Mouse (Mus musculus) MEL (cell line): ENCODE data around the gene Zbtb8os. TPM values are rescaled to one million over a fixed set of nuclear protein-coding genes. Genes with fewer than 3 reads are reported as not detected.

ENCODE experiments used
- DNase-seq: peaks from one replicate; pipeline ENCODE4 v3.0.0; 2011; ENCODE audit warnings: low read depth, low spot score
- H3K27ac ChIP-seq: 2 replicates; pipeline ENCODE4 v1.5.1; 2012; ENCODE audit warnings: low read depth, mild to moderate bottlenecking, control low read depth, low read length, moderate library complexity; ENCODE audit not compliant: control insufficient read depth
- H3K27me3 ChIP-seq, 2 experiments: fragments of 150-350 bp in 1 of 2; sonication (generic) in 1 of 2; 2 replicates each; pipeline ENCODE4 v1.6.1; 2012; ENCODE audit warnings: low read length in 2 of 2, mild to moderate bottlenecking in 2 of 2, improper control_type of control experiment in 1 of 2, moderate library complexity in 1 of 2; ENCODE audit not compliant: insufficient read depth in 2 of 2, control insufficient read depth in 1 of 2
- H3K36me3 ChIP-seq, 2 experiments: 2 replicates each; pipeline ENCODE4 v1.6.1; 2012 to 2014; ENCODE audit warnings: low read length in 2 of 2, improper control_type of control experiment in 1 of 2, inconsistent platforms in 1 of 2, mild to moderate bottlenecking in 1 of 2; ENCODE audit not compliant: insufficient read depth in 2 of 2, control insufficient read depth in 1 of 2
- H3K4me1 ChIP-seq, 2 experiments: fragments of 150-350 bp in 1 of 2; sonication (generic) in 1 of 2; 2 replicates each; pipeline ENCODE4 v1.6.1; 2012; ENCODE audit warnings: low read length in 2 of 2, improper control_type of control experiment in 1 of 2, mild to moderate bottlenecking in 1 of 2; ENCODE audit not compliant: insufficient read depth in 2 of 2, control insufficient read depth in 1 of 2
- H3K4me3 ChIP-seq, 2 experiments: fragments of 150-350 bp in 1 of 2; sonication (generic) in 1 of 2; 2 replicates each; pipeline ENCODE4 v1.5.1; 2012; ENCODE audit warnings: low read depth in 2 of 2, low read length in 2 of 2, mild to moderate bottlenecking in 2 of 2, moderate library complexity in 2 of 2, control low read depth in 1 of 2, improper control_type of control experiment in 1 of 2; ENCODE audit not compliant: control insufficient read depth in 1 of 2, insufficient read depth in 1 of 2
- H3K79me2 ChIP-seq: 2 replicates; pipeline ENCODE4 v1.6.1; 2012; ENCODE audit warnings: mild to moderate bottlenecking, low read length, moderate library complexity; ENCODE audit not compliant: control insufficient read depth, poor library complexity, insufficient read depth
- H3K9ac ChIP-seq: 2 replicates; pipeline ENCODE4 v1.6.1; 2012; ENCODE audit warnings: low read depth, mild to moderate bottlenecking, control low read depth, low read length, moderate library complexity; ENCODE audit not compliant: control insufficient read depth, poor library complexity, severe bottlenecking
- H3K9me3 ChIP-seq: fragments of 150-350 bp; sonication (generic); replicated peaks from 2 replicates; pipeline ENCODE4 v1.6.1; 2012; ENCODE audit warnings: mild to moderate bottlenecking, low read length, improper control_type of control experiment, moderate library complexity; ENCODE audit not compliant: insufficient read depth
- CTCF ChIP-seq, 3 experiments: IDR thresholded peaks in 2 of 3; conservative IDR thresholded peaks in 1 of 3; 2 replicates each; pipeline ENCODE4 v1.5.1; 2011 to 2012; ENCODE audit warnings: low read length in 3 of 3, low read depth in 2 of 3, mild to moderate bottlenecking in 2 of 3, improper control_type of control experiment in 1 of 3, inconsistent platforms in 1 of 3, mixed read lengths in 1 of 3, moderate library complexity in 1 of 3; ENCODE audit not compliant: control insufficient read depth in 1 of 3, insufficient read depth in 1 of 3, poor library complexity in 1 of 3, severe bottlenecking in 1 of 3
- EP300 ChIP-seq, 2 experiments: IDR thresholded peaks; 2 replicates each; pipeline ENCODE4 v1.6.1; 2011; ENCODE audit warnings: improper control_type of control experiment in 2 of 2, low read length in 2 of 2, low read depth in 1 of 2, mild to moderate bottlenecking in 1 of 2
- ETS1 ChIP-seq: IDR thresholded peaks from 2 replicates; pipeline ENCODE4 v1.6.1; 2012; ENCODE audit warnings: low read depth, mild to moderate bottlenecking, inconsistent platforms, low read length, improper control_type of control experiment, moderate library complexity
- GABPA ChIP-seq: IDR thresholded peaks from 2 replicates; pipeline ENCODE4 v1.6.1; 2012; ENCODE audit warnings: low read depth, mild to moderate bottlenecking, inconsistent platforms, low read length, improper control_type of control experiment, moderate library complexity
- GATA1 ChIP-seq: IDR thresholded peaks from 2 replicates; pipeline ENCODE4 v1.6.1; 2011; ENCODE audit warnings: low read depth, low read length, improper control_type of control experiment
- MAZ ChIP-seq: IDR thresholded peaks from 2 replicates; pipeline ENCODE4 v1.6.1; 2012; ENCODE audit warnings: low read depth, mild to moderate bottlenecking, inconsistent platforms, low read length, improper control_type of control experiment
- MEF2A ChIP-seq: IDR thresholded peaks from 2 replicates; pipeline ENCODE4 v1.6.1; 2014; ENCODE audit warnings: low read depth, mild to moderate bottlenecking, inconsistent platforms, low read length, improper control_type of control experiment; ENCODE audit not compliant: poor library complexity, insufficient replicate concordance, severe bottlenecking; ENCODE audit errors: extremely low read depth
- MXI1 ChIP-seq: IDR thresholded peaks from 2 replicates; pipeline ENCODE4 v1.6.1; 2011; ENCODE audit warnings: mild to moderate bottlenecking, low read depth, low read length, improper control_type of control experiment
- MYB ChIP-seq: IDR thresholded peaks from 2 replicates; pipeline ENCODE4 v1.6.1; 2011; ENCODE audit warnings: mild to moderate bottlenecking, low read depth, low read length, improper control_type of control experiment
- MYC ChIP-seq: IDR thresholded peaks from 2 replicates; pipeline ENCODE4 v1.6.1; 2011; ENCODE audit warnings: low read depth, mild to moderate bottlenecking, low read length, improper control_type of control experiment, moderate library complexity
- NRF1 ChIP-seq: IDR thresholded peaks from 2 replicates; pipeline ENCODE4 v1.6.1; 2014; ENCODE audit warnings: low read depth, mild to moderate bottlenecking, inconsistent platforms, low read length, improper control_type of control experiment, moderate library complexity; ENCODE audit not compliant: poor library complexity, insufficient read depth, severe bottlenecking
- POLR2AphosphoS2 ChIP-seq: IDR thresholded peaks from 2 replicates; pipeline ENCODE4 v1.6.1; 2011; ENCODE audit warnings: low read length, improper control_type of control experiment
- RAD21 ChIP-seq: IDR thresholded peaks from 2 replicates; pipeline ENCODE4 v1.6.1; 2011; ENCODE audit warnings: mild to moderate bottlenecking, low read depth, low read length, improper control_type of control experiment
- RCOR1 ChIP-seq: IDR thresholded peaks from 2 replicates; pipeline ENCODE4 v1.6.1; 2012; ENCODE audit warnings: low read depth, mild to moderate bottlenecking, inconsistent platforms, low read length, improper control_type of control experiment
- SIN3A ChIP-seq: IDR thresholded peaks from 2 replicates; pipeline ENCODE4 v1.6.1; 2012; ENCODE audit warnings: low read length, improper control_type of control experiment, inconsistent platforms
- SMC3 ChIP-seq: IDR thresholded peaks from 2 replicates; pipeline ENCODE4 v1.6.1; 2011; ENCODE audit warnings: low read depth, low read length, improper control_type of control experiment
- TAL1 ChIP-seq: IDR thresholded peaks from 2 replicates; pipeline ENCODE4 v1.6.1; 2012; ENCODE audit warnings: mild to moderate bottlenecking, inconsistent platforms, low read length, moderate library complexity, mixed read lengths
- TCF12 ChIP-seq: IDR thresholded peaks from 2 replicates; pipeline ENCODE4 v1.6.1; 2014; ENCODE audit warnings: low read depth, mild to moderate bottlenecking, inconsistent platforms, low read length, improper control_type of control experiment, moderate library complexity
- USF1 ChIP-seq: IDR thresholded peaks from 2 replicates; pipeline ENCODE4 v1.6.1; 2014; ENCODE audit warnings: low read depth, mild to moderate bottlenecking, inconsistent platforms, low read length, improper control_type of control experiment, moderate library complexity
- ZNF384 ChIP-seq: IDR thresholded peaks from 2 replicates; pipeline ENCODE4 v1.6.1; 2012; ENCODE audit warnings: low read depth, mild to moderate bottlenecking, inconsistent platforms, low read length, improper control_type of control experiment
- polyA plus RNA-seq, 2 experiments: library from polyadenylated mRNA; stranded (reverse) in 1 of 2; unstranded in 1 of 2; fragments of >175 nt in 1 of 2; fragments of >200 nt in 1 of 2; gene quantifications; 2 replicates each; pipeline versions ENCODE4 v1.2.1 to v1.2.4; 2012; ENCODE audit warnings: low replicate concordance in 2 of 2, low read depth in 1 of 2; ENCODE audit not compliant: insufficient read length in 2 of 2, insufficient read depth in 1 of 2, missing spikeins in 1 of 2
- total RNA-seq: library from RNA; depleted of rRNA; stranded (reverse); fragments of 300-350 nt; gene quantifications from 2 replicates; pipeline ENCODE4 v1.2.3, GENCODE M21; 2012

The Zbtb8os gene
- total and polyA plus RNA-seq, 3 experiments: 16.7 to 22.6 TPM; not detected in 1

- DNase-seq: peak; percentile 65
- H3K4me3 ChIP-seq: no peak overlapping the region
- H3K79me2 ChIP-seq: peaks cover 6% of the 10 kb centered on the region
- H3K36me3 ChIP-seq: peaks cover 0 to 11% of the 10 kb centered on the region in 2 experiments; a peak in 3 of 4 replicates
- peaks cover 0 to 3% of the 10 kb centered on the region in 2 experiments; a peak in 1 of 4 replicates for H3K4me1 ChIP-seq
- H3K9ac ChIP-seq: no peak overlapping the region
- H3K27me3 ChIP-seq: no peaks in the 10 kb centered on the region
- H3K27ac ChIP-seq: no peak overlapping the region
- TF ChIP-seq EP300 (IDR thresholded peaks at IDR 0.05; ENCODE audit: low read depth in 1 of 2, low read length in 2 of 2): peak; percentile 65 to 68
- peak; percentile 38; the same call in 1 of the 2 replicates for TF ChIP-seq ETS1
- TF ChIP-seq ZNF384: no peak
- TF ChIP-seq MEF2A: no peak
- TF ChIP-seq MYC: no peak
- no peak for TF ChIP-seq POLR2AphosphoS2
- TF ChIP-seq RCOR1: 0 out of 2 replicates have a peak, but pooled peaks have one; percentile 29
- TF ChIP-seq SIN3A: 0 out of 2 replicates have a peak, but pooled peaks have one; percentile 31
- 0 out of 2 replicates have a peak, but pooled peaks have one; percentile 13 for TF ChIP-seq MAZ
- no peak for TF ChIP-seq GABPA
- TF ChIP-seq GATA1: peak; percentile 75
- TF ChIP-seq MYB: no peak
- TF ChIP-seq TAL1: peak; percentile 80
- TF ChIP-seq CTCF (IDR thresholded peaks at IDR 0.05 in 2 of 3, conservative IDR thresholded peaks at IDR 0.05 in 1 of 3; ENCODE audit: control insufficient read depth in 1 of 3, insufficient read depth in 1 of 3, low read depth in 2 of 3, low read length in 3 of 3, poor library complexity in 1 of 3, severe bottlenecking in 1 of 3): no peak
- peak; percentile 65; the same call in 1 of the 2 replicates for TF ChIP-seq TCF12
- H3K9me3 ChIP-seq: no peaks in the 10 kb centered on the region
Measured at GRCm38 (mm10) chr4:129339743-129340142, 4.2 kb downstream of the Zbtb8os start.

- no peak overlapping the region for H3K4me3 ChIP-seq
- no peak for TF ChIP-seq MXI1
- TF ChIP-seq ETS1: no peak
- TF ChIP-seq CTCF (IDR thresholded peaks at IDR 0.05 in 2 of 3, conservative IDR thresholded peaks at IDR 0.05 in 1 of 3; ENCODE audit: control insufficient read depth in 1 of 3, insufficient read depth in 1 of 3, low read depth in 2 of 3, low read length in 3 of 3, poor library complexity in 1 of 3, severe bottlenecking in 1 of 3): peak; percentile 45 to 49 (median 49)
- peak; percentile 28; the same call in 1 of the 2 replicates for TF ChIP-seq SMC3
- TF ChIP-seq USF1: no peak
- no peak for TF ChIP-seq NRF1
- TF ChIP-seq RAD21: peak; percentile 32
- H3K79me2 ChIP-seq: no peaks in the 10 kb centered on the region
- H3K27me3 ChIP-seq: no peaks in the 10 kb centered on the region
- H3K9me3 ChIP-seq: no peaks in the 10 kb centered on the region
- H3K27ac ChIP-seq: no peak overlapping the region
- peaks cover 3 to 10% of the 10 kb centered on the region in 2 experiments; a peak in 3 of 4 replicates for H3K4me1 ChIP-seq
- peak; percentile 53 for DNase-seq
- H3K36me3 ChIP-seq: peaks cover 0 to 14% of the 10 kb centered on the region in 2 experiments; a peak in 3 of 4 replicates
- no peak overlapping the region for H3K9ac ChIP-seq
Measured at GRCm38 (mm10) chr4:129341888-129342287, 6.4 kb downstream of the Zbtb8os start.
